Mouse (Mus musculus) G1E (cell line): ENCODE measurements at regions not wholly inside any gene's neighbourhood (a gene's known extent, or its start where the extent isn't known, plus 50 kb on each side); places are given as distances from the start of the nearest gene placed in this dataset.

Experiments used
- CTCF ChIP-seq: IDR thresholded peaks from 2 replicates; pipeline ENCODE4 v1.5.1; 2012; ENCODE audit warnings: low read depth, low read length, inconsistent platforms, mixed read lengths
- POLR2AphosphoS5 ChIP-seq: IDR thresholded peaks from 2 replicates; pipeline ENCODE4 v1.6.1; 2012; ENCODE audit warnings: low read depth, low read length, inconsistent platforms; ENCODE audit not compliant: insufficient replicate concordance
- TAL1 ChIP-seq: conservative IDR thresholded peaks from 2 replicates; pipeline ENCODE4 v1.6.1; 2012; ENCODE audit warnings: low read depth, low read length, inconsistent platforms, mixed read lengths

DNA sequence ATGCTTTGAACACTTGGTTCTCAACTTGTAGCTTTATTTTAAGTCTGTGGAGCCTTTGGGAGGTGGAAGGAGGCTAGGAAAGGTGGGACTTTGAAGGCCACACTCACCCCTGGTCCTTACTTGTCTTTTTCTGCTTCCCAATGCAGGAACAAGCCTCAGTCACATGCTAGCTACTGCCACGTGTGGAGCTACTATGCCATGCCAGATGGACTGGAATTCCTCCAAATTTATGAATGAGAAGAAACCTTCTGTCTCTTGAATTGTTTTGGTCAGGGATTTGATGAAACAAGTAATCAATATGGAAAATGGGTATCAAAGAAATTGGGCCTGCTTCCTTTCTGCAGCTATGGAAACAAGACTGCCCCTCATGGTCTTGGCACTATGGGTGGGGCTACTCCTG, 74.5 kb upstream of the Dmrta1 start:
- no peak for TF ChIP-seq CTCF
- no peak for TF ChIP-seq TAL1
- no peak for TF ChIP-seq POLR2AphosphoS5
